Mouse (Mus musculus): Measurements from ENCODE around the gene Fam19a2. TPM values are rescaled to one million over a fixed set of nuclear protein-coding genes. Genes with fewer than 3 reads are reported as not detected.

The Fam19a2 gene
- polyA plus RNA-seq, 1 experiment: 0.31 TPM

- H3K4me1 ChIP-seq (replicated peaks; ENCODE audit: control insufficient read depth, insufficient read depth, low read length): no peaks in the 10 kb centered on the region
- 84% methylated on average over 3 of the region's 3 CpGs for WGBS
- H3K27me3 ChIP-seq (ENCODE audit: control insufficient read depth, insufficient read depth, low read length): no peaks in the 10 kb centered on the region
- TF ChIP-seq CTCF (IDR thresholded peaks at IDR 0.05; ENCODE audit: borderline replicate concordance, control insufficient read depth, extremely low read depth, insufficient read depth, low read length, poor library complexity) (no peak), POLR2A (IDR thresholded peaks at IDR 0.05; ENCODE audit: control insufficient read depth, extremely low read depth, insufficient read depth, low read length, poor library complexity) (no peak)
- DNase-seq: no peak
- no peak overlapping the region for H3K27ac ChIP-seq (ENCODE audit: control insufficient read depth, insufficient read depth, low read length)
- no peaks in the 10 kb centered on the region for H3K36me3 ChIP-seq (ENCODE audit: control insufficient read depth, insufficient read depth, low read length)
- no peak overlapping the region for H3K4me3 ChIP-seq (ENCODE audit: control insufficient read depth, insufficient read depth, low read length)
These were observed 251.0 kb downstream of the Fam19a2 start for GRCm38 (mm10) chr10:123514749-123515148.

DNA sequence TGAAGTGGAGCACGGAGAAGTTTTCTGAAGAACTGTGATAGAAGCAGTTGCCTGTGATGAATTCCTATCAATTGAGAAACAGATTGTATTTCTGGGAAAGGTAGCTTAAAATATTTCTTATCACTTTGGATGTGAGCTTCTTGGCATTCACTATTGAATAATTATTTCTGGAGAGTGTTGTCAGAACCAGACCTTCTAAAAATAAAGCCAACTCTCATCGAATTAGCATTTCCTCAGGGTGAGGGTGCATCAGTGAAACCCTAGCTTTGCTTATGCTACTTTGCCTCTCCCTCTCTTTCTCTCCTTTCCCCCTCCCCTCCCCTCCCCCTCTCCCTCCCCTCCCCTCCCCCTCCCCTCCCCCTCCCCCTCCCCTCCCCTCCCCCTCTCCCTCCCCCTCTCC, 256.8 kb downstream of the Fam19a2 start:
- no peak for DNase-seq
- Histone ChIP-seq H3K4me3 (ENCODE audit: control insufficient read depth, insufficient read depth, low read length) (no peak overlapping the region), H3K36me3 (ENCODE audit: control insufficient read depth, insufficient read depth, low read length) (no peaks in the 10 kb centered on the region), H3K27ac (ENCODE audit: control insufficient read depth, insufficient read depth, low read length) (no peak overlapping the region), H3K4me1 (replicated peaks; ENCODE audit: control insufficient read depth, insufficient read depth, low read length) (no peaks in the 10 kb centered on the region), H3K27me3 (ENCODE audit: control insufficient read depth, insufficient read depth, low read length) (no peaks in the 10 kb centered on the region)
- 85% methylated on average over 2 of the region's 2 CpGs for WGBS
- TF ChIP-seq CTCF (IDR thresholded peaks at IDR 0.05; ENCODE audit: borderline replicate concordance, control insufficient read depth, extremely low read depth, insufficient read depth, low read length, poor library complexity): no peak
- no peak for TF ChIP-seq POLR2A (IDR thresholded peaks at IDR 0.05; ENCODE audit: control insufficient read depth, extremely low read depth, insufficient read depth, low read length, poor library complexity)

GRCm38 (mm10) chr10:123521203-123521602, 257.4 kb downstream of the Fam19a2 start:
- Histone ChIP-seq H3K36me3 (ENCODE audit: control insufficient read depth, insufficient read depth, low read length) (no peaks in the 10 kb centered on the region), H3K27ac (ENCODE audit: control insufficient read depth, insufficient read depth, low read length) (no peak overlapping the region), H3K4me3 (ENCODE audit: control insufficient read depth, insufficient read depth, low read length) (no peak overlapping the region), H3K4me1 (replicated peaks; ENCODE audit: control insufficient read depth, insufficient read depth, low read length) (no peaks in the 10 kb centered on the region), H3K27me3 (ENCODE audit: control insufficient read depth, insufficient read depth, low read length) (no peaks in the 10 kb centered on the region)
- no peak for DNase-seq
- TF ChIP-seq POLR2A (IDR thresholded peaks at IDR 0.05; ENCODE audit: control insufficient read depth, extremely low read depth, insufficient read depth, low read length, poor library complexity): no peak
- TF ChIP-seq CTCF (IDR thresholded peaks at IDR 0.05; ENCODE audit: borderline replicate concordance, control insufficient read depth, extremely low read depth, insufficient read depth, low read length, poor library complexity): no peak
- WGBS: 93% methylated on average over 6 of the region's 6 CpGs

DNA sequence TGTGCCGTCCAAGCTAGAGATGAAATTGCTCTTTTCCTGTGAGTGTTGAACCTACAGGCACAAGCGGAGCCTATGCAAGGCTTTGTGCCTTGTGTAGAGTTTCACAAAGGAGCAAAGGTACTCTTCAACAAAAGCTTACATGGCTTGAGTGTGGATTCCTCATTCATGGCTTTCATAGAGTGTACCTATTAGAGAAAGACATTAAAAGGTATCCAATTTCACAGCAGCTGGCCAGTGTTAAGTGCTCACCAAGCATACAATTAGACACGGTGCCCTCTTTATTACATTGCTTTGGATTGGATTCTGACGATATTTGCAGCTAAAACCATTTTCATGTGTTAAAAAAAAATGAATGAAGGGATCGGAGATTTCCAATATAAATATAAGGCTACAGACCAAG, 261.6 kb downstream of the Fam19a2 start:
- Histone ChIP-seq H3K27ac (ENCODE audit: control insufficient read depth, insufficient read depth, low read length) (no peak overlapping the region), H3K36me3 (ENCODE audit: control insufficient read depth, insufficient read depth, low read length) (no peaks in the 10 kb centered on the region), H3K4me1 (replicated peaks; ENCODE audit: control insufficient read depth, insufficient read depth, low read length) (no peaks in the 10 kb centered on the region), H3K4me3 (ENCODE audit: control insufficient read depth, insufficient read depth, low read length) (no peak overlapping the region), H3K27me3 (ENCODE audit: control insufficient read depth, insufficient read depth, low read length) (no peaks in the 10 kb centered on the region)
- DNase-seq: no peak
- no peak for TF ChIP-seq CTCF (IDR thresholded peaks at IDR 0.05; ENCODE audit: borderline replicate concordance, control insufficient read depth, extremely low read depth, insufficient read depth, low read length, poor library complexity)
- no peak for TF ChIP-seq POLR2A (IDR thresholded peaks at IDR 0.05; ENCODE audit: control insufficient read depth, extremely low read depth, insufficient read depth, low read length, poor library complexity)
- WGBS: 95% methylated on average over 5 of the region's 5 CpGs

DNA sequence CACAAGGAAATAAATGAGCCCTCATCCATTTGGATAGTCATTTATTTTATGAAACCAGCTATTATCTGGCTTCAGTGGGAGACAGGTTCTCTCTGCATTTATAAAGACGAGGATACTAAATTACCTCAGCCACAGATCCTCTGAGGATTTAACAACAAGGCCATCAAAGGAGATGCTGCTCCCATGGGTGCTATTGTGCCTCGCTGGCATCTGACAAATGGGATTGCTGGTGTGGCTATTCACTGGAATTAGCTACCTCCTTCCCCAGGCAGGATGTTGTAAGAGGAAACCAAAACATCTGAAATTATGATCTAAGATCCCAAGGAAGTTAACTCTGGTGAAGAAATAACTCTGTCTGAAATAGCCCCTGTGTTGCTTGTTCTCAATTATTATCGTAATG, 262.3 kb downstream of the Fam19a2 start:
- 78% methylated on average over 3 of the region's 3 CpGs for WGBS
- Histone ChIP-seq H3K27ac (ENCODE audit: control insufficient read depth, insufficient read depth, low read length) (no peak overlapping the region), H3K36me3 (ENCODE audit: control insufficient read depth, insufficient read depth, low read length) (no peaks in the 10 kb centered on the region), H3K4me3 (ENCODE audit: control insufficient read depth, insufficient read depth, low read length) (no peak overlapping the region), H3K27me3 (ENCODE audit: control insufficient read depth, insufficient read depth, low read length) (no peaks in the 10 kb centered on the region), H3K4me1 (replicated peaks; ENCODE audit: control insufficient read depth, insufficient read depth, low read length) (no peaks in the 10 kb centered on the region)
- TF ChIP-seq POLR2A (IDR thresholded peaks at IDR 0.05; ENCODE audit: control insufficient read depth, extremely low read depth, insufficient read depth, low read length, poor library complexity) (no peak), CTCF (IDR thresholded peaks at IDR 0.05; ENCODE audit: borderline replicate concordance, control insufficient read depth, extremely low read depth, insufficient read depth, low read length, poor library complexity) (no peak)
- DNase-seq: no peak

- Histone ChIP-seq H3K4me1 (replicated peaks; ENCODE audit: control insufficient read depth, insufficient read depth, low read length) (no peaks in the 10 kb centered on the region), H3K27ac (ENCODE audit: control insufficient read depth, insufficient read depth, low read length) (no peak overlapping the region), H3K27me3 (ENCODE audit: control insufficient read depth, insufficient read depth, low read length) (no peaks in the 10 kb centered on the region), H3K4me3 (ENCODE audit: control insufficient read depth, insufficient read depth, low read length) (no peak overlapping the region), H3K36me3 (ENCODE audit: control insufficient read depth, insufficient read depth, low read length) (no peaks in the 10 kb centered on the region)
- no peak for DNase-seq
- TF ChIP-seq CTCF (IDR thresholded peaks at IDR 0.05; ENCODE audit: borderline replicate concordance, control insufficient read depth, extremely low read depth, insufficient read depth, low read length, poor library complexity): no peak
- TF ChIP-seq POLR2A (IDR thresholded peaks at IDR 0.05; ENCODE audit: control insufficient read depth, extremely low read depth, insufficient read depth, low read length, poor library complexity): no peak
- 76% methylated on average over 4 of the region's 4 CpGs for WGBS
These were observed 272.3 kb downstream of the Fam19a2 start for GRCm38 (mm10) chr10:123536143-123536542.

- H3K27ac ChIP-seq (ENCODE audit: control insufficient read depth, insufficient read depth, low read length): no peak overlapping the region
- no peak for DNase-seq
- no peak for TF ChIP-seq CTCF (IDR thresholded peaks at IDR 0.05; ENCODE audit: borderline replicate concordance, control insufficient read depth, extremely low read depth, insufficient read depth, low read length, poor library complexity)
- H3K27me3 ChIP-seq (ENCODE audit: control insufficient read depth, insufficient read depth, low read length): no peaks in the 10 kb centered on the region
- no peaks in the 10 kb centered on the region for H3K4me1 ChIP-seq (replicated peaks; ENCODE audit: control insufficient read depth, insufficient read depth, low read length)
- no peak overlapping the region for H3K4me3 ChIP-seq (ENCODE audit: control insufficient read depth, insufficient read depth, low read length)
- WGBS: 77% methylated on average over 6 of the region's 6 CpGs
- no peaks in the 10 kb centered on the region for H3K36me3 ChIP-seq (ENCODE audit: control insufficient read depth, insufficient read depth, low read length)
These were observed 284.6 kb downstream of the Fam19a2 start for GRCm38 (mm10) chr10:123548391-123548790.
